ENCODE assay signal across 30 mouse cellular contexts in genomic region chr6:7716236-7716635, GRCm38 (mm10). TPM values are rescaled to one million over a fixed set of nuclear protein-coding genes. Genes with fewer than 3 reads are reported as not detected.
DNase-seq lines count a peak whose midpoint lies in the region; ATAC-seq and TF ChIP-seq lines count a peak whose summit lies in the region.
"Had no signal": no experiment of that assay in that cellular context is flagged by ENCODE, and none has a peak within 500 bp of the region (broad histone marks: within the 10 kb centered on the region; RNA-seq: fewer than 3 reads in every experiment).

No protein-coding gene starts in this region.

- no peak overlapping the region for H3K9ac ChIP-seq in heart, postnatal 0 days (replicated peaks; ENCODE audit: low read depth, low read length)
- H3K9ac ChIP-seq in midbrain, embryonic 13.5 days (replicated peaks) = no peak overlapping the region
- no peak overlapping the region for H3K9ac ChIP-seq in limb, embryonic 13.5 days
- H3K9ac ChIP-seq in liver, postnatal 0 days (replicated peaks) = no peak overlapping the region
- H3K9ac ChIP-seq: embryonic facial prominence, embryonic 13.5 days; forebrain, embryonic 12.5 days; heart, embryonic 13.5 days; hindbrain, embryonic 15.5 days; kidney, embryonic 15.5 days; liver, embryonic 15.5 days; neural tube, embryonic 15.5 days had no signal

- no peak overlapping the region for H3K27ac ChIP-seq in heart, postnatal 0 days (ENCODE audit: low read depth)
- H3K27ac ChIP-seq in heart, embryonic 10.5 days = no peak overlapping the region
- no peak overlapping the region for H3K27ac ChIP-seq in midbrain, embryonic 13.5 days
- H3K27ac ChIP-seq in midbrain, embryonic 10.5 days (replicated peaks) = no peak overlapping the region
- no peak overlapping the region for H3K27ac ChIP-seq in limb, embryonic 13.5 days
- no peak overlapping the region for H3K27ac ChIP-seq in liver, postnatal 0 days (ENCODE audit: low read depth)
- H3K27ac ChIP-seq: embryonic facial prominence, embryonic 13.5 days; forebrain, embryonic 12.5 days; heart, adult 2 months; heart, embryonic 13.5 days; hindbrain, embryonic 10.5 days; hindbrain, embryonic 15.5 days; kidney, embryonic 15.5 days; liver, embryonic 15.5 days; neural tube, embryonic 15.5 days had no signal

- no peak for TF ChIP-seq CTCF in heart, postnatal 0 days (IDR thresholded peaks at IDR 0.05; ENCODE audit: low read depth)
- TF ChIP-seq CTCF in liver, postnatal 0 days (IDR thresholded peaks at IDR 0.05; ENCODE audit: low read depth) = no peak

- H3K36me3 ChIP-seq in heart, postnatal 0 days (replicated peaks; ENCODE audit: control insufficient read depth, insufficient read depth, low read length) = no peaks in the 10 kb centered on the region
- no peaks in the 10 kb centered on the region for H3K36me3 ChIP-seq in heart, embryonic 10.5 days
- no peaks in the 10 kb centered on the region for H3K36me3 ChIP-seq in midbrain, embryonic 13.5 days
- H3K36me3 ChIP-seq in midbrain, embryonic 10.5 days = no peaks in the 10 kb centered on the region
- no peaks in the 10 kb centered on the region for H3K36me3 ChIP-seq in limb, embryonic 13.5 days
- no peaks in the 10 kb centered on the region for H3K36me3 ChIP-seq in liver, postnatal 0 days (replicated peaks; ENCODE audit: insufficient read depth, low read length)
- H3K36me3 ChIP-seq: embryonic facial prominence, embryonic 13.5 days; forebrain, embryonic 12.5 days; heart, embryonic 13.5 days; hindbrain, embryonic 10.5 days; hindbrain, embryonic 15.5 days; kidney, embryonic 15.5 days; liver, embryonic 15.5 days; neural tube, embryonic 15.5 days had no signal

- ATAC-seq in heart, postnatal 0 days (ENCODE audit: insufficient read depth, low read depth) = no peak
- 0 out of 2 replicates have a peak, but pooled peaks have one; percentile 37 for ATAC-seq in midbrain, embryonic 13.5 days
- peak; percentile 48; the same call in 1 of the 2 replicates for ATAC-seq in limb, embryonic 13.5 days (ENCODE audit: low FRiP score, low read depth)
- no peak for ATAC-seq in liver, postnatal 0 days
- ATAC-seq: inflammation-experienced regulatory T-cells, adult 6 months had no signal

- no peaks in the 10 kb centered on the region for H3K27me3 ChIP-seq in heart, postnatal 0 days (ENCODE audit: control insufficient read depth, insufficient read depth, low read length)
- no peaks in the 10 kb centered on the region for H3K27me3 ChIP-seq in heart, embryonic 10.5 days (ENCODE audit: insufficient read depth, poor library complexity, severe bottlenecking)
- H3K27me3 ChIP-seq in midbrain, embryonic 13.5 days = no peaks in the 10 kb centered on the region
- no peaks in the 10 kb centered on the region for H3K27me3 ChIP-seq in midbrain, embryonic 10.5 days (ENCODE audit: low read depth, poor library complexity, severe bottlenecking)
- H3K27me3 ChIP-seq in limb, embryonic 13.5 days = no peaks in the 10 kb centered on the region
- no peaks in the 10 kb centered on the region for H3K27me3 ChIP-seq in liver, postnatal 0 days (ENCODE audit: insufficient read depth, low read length)
- H3K27me3 ChIP-seq: embryonic facial prominence, embryonic 13.5 days; forebrain, embryonic 12.5 days; heart, embryonic 13.5 days; hindbrain, embryonic 15.5 days; kidney, embryonic 15.5 days; liver, embryonic 15.5 days; neural tube, embryonic 15.5 days had no signal

- no peaks in the 10 kb centered on the region for H3K9me3 ChIP-seq in heart, postnatal 0 days (replicated peaks; ENCODE audit: control insufficient read depth, low read length)
- H3K9me3 ChIP-seq in heart, embryonic 10.5 days = no peaks in the 10 kb centered on the region
- H3K9me3 ChIP-seq in midbrain, embryonic 13.5 days = no peaks in the 10 kb centered on the region
- no peaks in the 10 kb centered on the region for H3K9me3 ChIP-seq in midbrain, embryonic 10.5 days (replicated peaks)
- 0 out of 2 replicates have a peak, but pooled peaks cover 6% of the 10 kb centered on the region for H3K9me3 ChIP-seq in limb, embryonic 13.5 days
- no peaks in the 10 kb centered on the region for H3K9me3 ChIP-seq in liver, postnatal 0 days (ENCODE audit: low read length)
- H3K9me3 ChIP-seq: forebrain, embryonic 12.5 days; heart, embryonic 13.5 days; hindbrain, embryonic 10.5 days; hindbrain, embryonic 15.5 days; kidney, embryonic 15.5 days; liver, embryonic 15.5 days; neural tube, embryonic 15.5 days had no signal

- H3K4me2 ChIP-seq in heart, postnatal 0 days (ENCODE audit: low read depth, low read length) = no peak overlapping the region
- no peak overlapping the region for H3K4me2 ChIP-seq in midbrain, embryonic 13.5 days (replicated peaks)
- H3K4me2 ChIP-seq in limb, embryonic 13.5 days (replicated peaks) = no peak overlapping the region
- H3K4me2 ChIP-seq in liver, postnatal 0 days (ENCODE audit: low read depth, low read length) = no peak overlapping the region
- H3K4me2 ChIP-seq: embryonic facial prominence, embryonic 13.5 days; forebrain, embryonic 12.5 days; heart, embryonic 13.5 days; hindbrain, embryonic 15.5 days; kidney, embryonic 15.5 days; liver, embryonic 15.5 days; neural tube, embryonic 15.5 days had no signal

- TF ChIP-seq EP300 in heart, postnatal 0 days (IDR thresholded peaks at IDR 0.05; ENCODE audit: low read depth) = no peak
- no peak for TF ChIP-seq EP300 in liver, postnatal 0 days (IDR thresholded peaks at IDR 0.05; ENCODE audit: low read depth)

- peak; percentile 14 for DNase-seq in heart, postnatal 0 days (ENCODE audit: low spot score)
- no peak for DNase-seq in heart, embryonic 10.5 days (ENCODE audit: low spot score)
- DNase-seq in midbrain, embryonic 10.5 days (ENCODE audit: low spot score) = no peak
- DNase-seq in liver, postnatal 0 days = no peak
- DNase-seq: adrenal gland, adult 2 months; B cell, adult 2 months; cerebellum, adult 11 months; cerebellum, adult 9-10 months; cerebellum, postnatal 36 days; embryo, embryonic 11 days; heart, adult 2 months; heart, postnatal 14 days; kidney, adult 18-20 months; kidney, postnatal 4 days; left cerebral cortex, postnatal 4 days; lung, postnatal 14 days; retina, postnatal 1 day; right cerebral cortex, postnatal 14 days had no signal

- WGBS in heart, postnatal 0 days = 58% methylated on average over 4 of the region's 4 CpGs
- 71% methylated on average over 4 of the region's 4 CpGs for WGBS in heart, embryonic 10.5 days
- WGBS in midbrain, embryonic 13.5 days = 66% methylated on average over 4 of the region's 4 CpGs
- 82% methylated on average over 4 of the region's 4 CpGs for WGBS in midbrain, embryonic 10.5 days
- WGBS in limb, embryonic 13.5 days = 48% methylated on average over 4 of the region's 4 CpGs
- WGBS in liver, postnatal 0 days (ENCODE audit: insufficient replicate concordance) = 77% methylated on average over 4 of the region's 4 CpGs

- H3K4me3 ChIP-seq in heart, postnatal 0 days (ENCODE audit: low read depth, low read length) = no peak overlapping the region
- H3K4me3 ChIP-seq in heart, embryonic 10.5 days = no peak overlapping the region
- no peak overlapping the region for H3K4me3 ChIP-seq in midbrain, embryonic 13.5 days (replicated peaks)
- H3K4me3 ChIP-seq in midbrain, embryonic 10.5 days = no peak overlapping the region
- no peak overlapping the region for H3K4me3 ChIP-seq in limb, embryonic 13.5 days
- H3K4me3 ChIP-seq in liver, postnatal 0 days (ENCODE audit: low read depth, low read length) = no peak overlapping the region
- H3K4me3 ChIP-seq: embryonic facial prominence, embryonic 13.5 days; erythroblast, embryonic 14.5 days; forebrain, embryonic 12.5 days; heart, adult 2 months; heart, embryonic 13.5 days; hindbrain, embryonic 10.5 days; hindbrain, embryonic 15.5 days; kidney, embryonic 15.5 days; liver, embryonic 15.5 days; neural tube, embryonic 15.5 days had no signal

- H3K4me1 ChIP-seq in heart, postnatal 0 days (ENCODE audit: control insufficient read depth, insufficient read depth) = no peaks in the 10 kb centered on the region
- no peaks in the 10 kb centered on the region for H3K4me1 ChIP-seq in heart, embryonic 10.5 days
- H3K4me1 ChIP-seq in midbrain, embryonic 13.5 days (replicated peaks) = no peaks in the 10 kb centered on the region
- H3K4me1 ChIP-seq in midbrain, embryonic 10.5 days = no peaks in the 10 kb centered on the region
- peaks cover 11% of the 10 kb centered on the region; the same call in 1 of the 2 replicates for H3K4me1 ChIP-seq in limb, embryonic 13.5 days
- H3K4me1 ChIP-seq in liver, postnatal 0 days (ENCODE audit: insufficient read depth) = no peaks in the 10 kb centered on the region
- H3K4me1 ChIP-seq: embryonic facial prominence, embryonic 13.5 days; forebrain, embryonic 12.5 days; hindbrain, embryonic 10.5 days; hindbrain, embryonic 15.5 days; kidney, embryonic 15.5 days; neural tube, embryonic 15.5 days had no signal

RNA-seq across cellular contexts. Expression of gene Asns, which starts 23.2 kb away (rescaled TPM):
- total RNA-seq in heart, postnatal 0 days (2014; rRNA removed; ENCODE audit: low replicate concordance) = 8.5 and 16.3 TPM in 2 replicates
- polyA plus RNA-seq in heart, postnatal 0 days (2015; fragmentation: Nextera tagmentation; extraction: Ambion mirVana) = 7.8 and 8.7 TPM in 2 replicates
- polyA plus RNA-seq in heart, embryonic 10.5 days (2016; fragmentation: Nextera tagmentation; extraction: Ambion mirVana) = 65.5 and 84.5 TPM in 2 replicates
- polyA plus RNA-seq in midbrain, embryonic 13.5 days (2015; fragmentation: Nextera tagmentation; extraction: Ambion mirVana) = 42.6 and 47.8 TPM in 2 replicates
- 43.5 and 57.9 TPM in 2 replicates for polyA plus RNA-seq in midbrain, embryonic 10.5 days (2016; fragmentation: Nextera tagmentation; extraction: Ambion mirVana)
- polyA plus RNA-seq in limb, embryonic 13.5 days (2015; fragmentation: Nextera tagmentation; extraction: Ambion mirVana) = 67.8 and 74.2 TPM in 2 replicates
- polyA plus RNA-seq in liver, postnatal 0 days (2015; fragmentation: Nextera tagmentation; extraction: Ambion mirVana) = 95.6 and 102 TPM in 2 replicates

Comparison
In these comparisons a context has a peak if more than half of its experiments do, and no peak if none do; other contexts are left out.
1. ATAC-seq: peak in midbrain, embryonic 13.5 days (single experiment) and limb, embryonic 13.5 days (single experiment); none in heart, postnatal 0 days (single experiment) and liver, postnatal 0 days (single experiment).